Mouse (Mus musculus): ENCODE measurements around the gene Ppp2r5d.

Ppp2r5d gene

GRCm38 (mm10) chr17:46714756-46715481, 10.0 kb upstream of the Ppp2r5d start:
- DNase-seq = no peak

- DNase-seq = no peak
Measured at GRCm38 (mm10) chr17:46713849-46714248, 8.9 kb upstream of the Ppp2r5d start.

GRCm38 (mm10) chr17:46712442-46712841, 7.5 kb upstream of the Ppp2r5d start:
- DNase-seq = no peak

- peak; percentile 58 to 68 for DNase-seq
Measured at GRCm38 (mm10) chr17:46711612-46712271, 6.8 kb upstream of the Ppp2r5d start.

GRCm38 (mm10) chr17:46710959-46711597, 6.2 kb upstream of the Ppp2r5d start, which contains the start of gene Pex6:
Gene Pex6, plus strand, starts transcription at chr17:46711463.
- DNase-seq = peak; percentile 95 to 96

- no peak for DNase-seq
Measured at GRCm38 (mm10) chr17:46706375-46707089, 1.6 kb upstream of the Ppp2r5d start.

GRCm38 (mm10) chr17:46703971-46704886, 682 bp downstream of the Ppp2r5d start:
- DNase-seq = no peak

GRCm38 (mm10) chr17:46702506-46702905, 2.4 kb downstream of the Ppp2r5d start:
- DNase-seq = no peak

- DNase-seq = no peak
Measured at GRCm38 (mm10) chr17:46702100-46702499, 2.8 kb downstream of the Ppp2r5d start.

GRCm38 (mm10) chr17:46701489-46701888, 3.4 kb downstream of the Ppp2r5d start:
- no peak for DNase-seq

GRCm38 (mm10) chr17:46699912-46700311, 5.0 kb downstream of the Ppp2r5d start:
- no peak for DNase-seq

- no peak for DNase-seq
Measured at GRCm38 (mm10) chr17:46699245-46699644, 5.7 kb downstream of the Ppp2r5d start.

- no peak for DNase-seq
Measured at GRCm38 (mm10) chr17:46698515-46698914, 6.4 kb downstream of the Ppp2r5d start.

- DNase-seq = no peak
Measured at GRCm38 (mm10) chr17:46694517-46695063, 10.3 kb downstream of the Ppp2r5d start.

GRCm38 (mm10) chr17:46691390-46691789, 13.5 kb downstream of the Ppp2r5d start:
- DNase-seq = no peak

GRCm38 (mm10) chr17:46690665-46691064, 14.2 kb downstream of the Ppp2r5d start:
- no peak for DNase-seq

- DNase-seq = no peak
Measured at GRCm38 (mm10) chr17:46685913-46686312, 19.0 kb downstream of the Ppp2r5d start.

GRCm38 (mm10) chr17:46682654-46683389, 22.1 kb downstream of the Ppp2r5d start:
- no peak for DNase-seq

GRCm38 (mm10) chr17:46681466-46682118, 23.3 kb downstream of the Ppp2r5d start:
- DNase-seq = peak in 1 of 2 experiments; percentile 33

GRCm38 (mm10) chr17:46680760-46681373, 24.0 kb downstream of the Ppp2r5d start, which contains the start of gene Klhdc3:
Gene Klhdc3, minus strand, starts transcription at chr17:46680914.
- DNase-seq = peak; percentile 98 to 99
